Mouse (Mus musculus) induced T-regulatory cell, adult 2 months (primary cell): Measurements from ENCODE around the gene Defa34.
"Not testable (repeated sequence)": the region's sequence is repeated elsewhere in the genome, so short reads cannot be mapped to it uniquely, and the experiment has no call there.

Experiments used
- DNase-seq: peaks from one replicate; pipeline ENCODE4 v3.0.0-alpha.2; 2012; ENCODE audit warnings: low read depth

Gene Defa34

DNA sequence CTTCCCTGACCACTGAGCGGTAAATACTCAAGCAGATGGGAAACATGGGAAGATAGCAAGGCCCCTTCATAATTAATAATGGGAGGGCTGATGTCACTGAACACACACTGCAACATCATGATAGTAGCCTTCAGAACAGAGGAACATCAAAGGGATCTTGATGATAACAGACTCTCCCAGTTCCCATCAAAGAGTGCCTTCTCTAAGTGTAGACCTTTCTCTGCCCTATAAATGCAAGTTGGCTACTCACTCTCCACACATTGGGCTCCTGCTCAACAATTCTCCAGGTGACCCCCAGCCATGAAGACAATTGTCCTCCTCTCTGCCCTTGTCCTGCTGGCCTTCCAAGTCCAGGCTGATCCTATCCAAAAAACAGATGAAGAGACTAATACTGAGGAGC lies at the start of gene Defa34:
TSS of gene Defa34 (plus strand) at position 301 of the 400 bp plus-strand sequence.
- DNase-seq: not testable (repeated sequence)

DNA sequence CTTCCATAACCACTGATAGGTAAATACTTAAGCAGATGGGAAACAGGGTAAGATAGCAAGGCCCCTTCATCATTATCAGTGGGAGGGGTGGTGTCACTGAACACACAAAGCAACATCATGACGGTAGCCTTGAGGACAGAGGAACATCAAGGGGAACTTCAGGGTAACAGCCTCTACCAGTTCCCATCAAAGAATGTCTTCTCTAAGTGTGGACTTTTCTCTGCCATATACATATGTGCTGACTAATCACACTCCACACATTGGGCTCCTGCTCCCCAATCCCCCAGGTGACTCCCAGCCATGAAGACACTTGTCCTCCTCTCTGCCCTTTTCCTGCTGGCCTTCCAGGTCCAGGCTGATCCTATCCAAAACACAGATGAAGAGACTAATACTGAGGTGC lies 47.7 kb upstream of the Defa34 start, which contains the start of gene Defa26:
TSS of gene Defa26 (plus strand) at position 301 of the 400 bp plus-strand sequence.
- DNase-seq: not testable (repeated sequence)

DNA sequence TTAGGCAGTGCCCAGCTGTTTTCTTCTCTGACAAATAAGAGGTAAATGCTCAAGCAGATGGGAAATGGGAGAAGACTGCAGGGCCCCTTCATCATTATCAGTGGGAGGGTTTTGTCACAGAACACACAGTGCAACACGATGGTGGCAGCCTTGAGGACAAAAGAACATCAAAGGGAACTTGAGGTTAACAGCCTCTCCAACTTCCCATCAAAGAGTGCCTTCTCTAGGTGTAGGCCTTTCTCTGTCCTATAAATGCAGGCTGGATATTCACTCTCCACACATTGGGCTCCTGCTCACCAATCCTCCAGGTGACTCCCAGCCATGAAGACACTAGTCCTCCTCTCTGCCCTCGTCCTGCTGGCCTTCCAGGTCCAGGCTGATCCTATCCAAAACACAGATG lies 10.1 kb upstream of the Defa34 start, which contains the start of gene Defa17:
TSS of gene Defa17 (plus strand) at position 301 of the 400 bp plus-strand sequence.
- DNase-seq: not testable (repeated sequence)

DNA sequence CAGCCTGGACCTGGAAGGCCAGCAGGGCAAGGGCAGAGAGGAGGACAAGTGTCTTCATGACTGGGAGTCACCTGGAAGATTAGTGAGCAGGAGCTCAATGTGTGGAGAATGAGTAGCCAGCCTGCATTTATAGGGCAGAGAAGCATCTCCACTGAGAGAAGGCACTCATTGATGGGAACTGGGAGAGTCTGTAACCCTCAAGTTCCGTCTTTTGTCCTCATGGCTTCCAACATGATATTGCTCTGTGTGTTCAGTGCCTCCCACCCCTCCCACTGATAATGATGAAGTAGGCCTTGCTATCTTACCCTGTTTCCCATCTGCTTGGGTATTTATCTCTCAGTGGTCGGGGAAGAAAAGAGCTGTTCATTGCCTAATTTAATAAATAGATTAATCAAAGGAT lies 37.9 kb downstream of the Defa34 start, which contains the start of gene AY761184:
TSS of gene AY761184 (minus strand) at position 101 of the 400 bp plus-strand sequence.
- not testable (repeated sequence) for DNase-seq
